Mouse (Mus musculus): ENCODE measurements at regions not wholly inside any gene's neighbourhood (a gene's known extent, or its start where the extent isn't known, plus 50 kb on each side); places are given as distances from the start of the nearest gene placed in this dataset.

DNA sequence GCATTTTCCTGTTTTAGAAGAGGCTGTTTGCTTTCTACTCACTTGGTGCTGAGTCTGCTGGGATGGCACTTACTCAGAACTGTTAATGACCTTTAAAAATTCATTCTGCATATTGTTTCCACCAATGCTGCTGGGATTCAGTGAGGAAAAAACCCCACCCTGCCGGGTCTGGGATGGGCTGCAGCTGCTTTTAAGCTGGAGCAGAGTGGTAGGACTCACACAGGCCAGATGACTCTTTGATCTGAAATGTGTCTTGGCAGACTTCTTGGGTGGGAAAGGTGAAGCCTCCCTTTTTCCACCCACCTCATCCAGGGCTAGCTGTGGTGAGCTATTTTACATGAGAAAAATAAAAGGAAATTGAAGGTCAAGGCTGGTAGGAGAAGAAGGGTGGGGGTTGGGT is 56.4 kb upstream of the Ddhd1 start:
- no peak for DNase-seq (ENCODE audit: low spot score in 2 of 2)

GRCm38 (mm10) chr14:45714786-45715185 is 56.8 kb upstream of the Ddhd1 start:
- no peak for DNase-seq (ENCODE audit: low spot score in 2 of 2)

DNA sequence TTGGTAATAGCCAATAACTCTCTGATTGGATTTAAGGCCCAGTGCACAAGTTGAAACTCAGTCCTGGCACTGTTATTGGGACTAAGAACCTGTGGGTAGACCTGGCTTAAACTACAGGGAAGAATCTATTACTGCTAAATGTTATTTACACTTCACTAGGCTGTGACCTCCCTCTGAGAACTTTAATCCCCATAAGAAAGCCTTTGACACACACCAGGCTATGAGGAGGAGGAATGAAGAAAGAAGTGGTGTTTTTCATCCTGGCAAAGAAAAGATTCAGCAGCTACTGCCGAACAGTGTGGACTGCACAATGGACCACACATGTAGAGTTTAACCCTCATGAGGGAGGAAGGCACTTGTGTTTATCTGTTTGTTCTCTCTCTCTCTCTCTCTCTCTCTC is 58.2 kb upstream of the Ddhd1 start:
- DNase-seq (ENCODE audit: low spot score in 2 of 2): no peak

DNA sequence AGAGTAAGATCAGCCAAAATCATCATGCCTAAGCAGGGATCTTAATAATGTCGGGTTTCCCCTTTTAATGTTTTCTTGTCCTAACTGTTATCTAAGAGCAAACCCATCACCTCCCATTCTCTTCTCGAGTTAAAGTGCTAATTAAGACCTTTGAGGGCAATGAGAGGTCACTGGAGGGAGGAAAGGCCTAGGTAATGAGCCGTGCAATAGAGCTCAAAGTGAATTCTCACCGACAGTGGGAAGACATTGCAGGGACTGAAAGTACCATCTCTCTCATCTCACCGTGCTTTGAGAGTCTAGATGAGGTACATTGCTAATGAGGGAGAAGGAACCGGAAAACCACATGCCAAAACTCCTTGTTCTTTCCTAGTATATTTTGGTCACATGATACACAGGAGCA is 64.9 kb upstream of the Ddhd1 start:
- no peak for DNase-seq (ENCODE audit: low spot score in 2 of 2)

GRCm38 (mm10) chr14:45724341-45724740 is 66.4 kb upstream of the Ddhd1 start:
- DNase-seq (ENCODE audit: low spot score in 2 of 2): no peak

DNA sequence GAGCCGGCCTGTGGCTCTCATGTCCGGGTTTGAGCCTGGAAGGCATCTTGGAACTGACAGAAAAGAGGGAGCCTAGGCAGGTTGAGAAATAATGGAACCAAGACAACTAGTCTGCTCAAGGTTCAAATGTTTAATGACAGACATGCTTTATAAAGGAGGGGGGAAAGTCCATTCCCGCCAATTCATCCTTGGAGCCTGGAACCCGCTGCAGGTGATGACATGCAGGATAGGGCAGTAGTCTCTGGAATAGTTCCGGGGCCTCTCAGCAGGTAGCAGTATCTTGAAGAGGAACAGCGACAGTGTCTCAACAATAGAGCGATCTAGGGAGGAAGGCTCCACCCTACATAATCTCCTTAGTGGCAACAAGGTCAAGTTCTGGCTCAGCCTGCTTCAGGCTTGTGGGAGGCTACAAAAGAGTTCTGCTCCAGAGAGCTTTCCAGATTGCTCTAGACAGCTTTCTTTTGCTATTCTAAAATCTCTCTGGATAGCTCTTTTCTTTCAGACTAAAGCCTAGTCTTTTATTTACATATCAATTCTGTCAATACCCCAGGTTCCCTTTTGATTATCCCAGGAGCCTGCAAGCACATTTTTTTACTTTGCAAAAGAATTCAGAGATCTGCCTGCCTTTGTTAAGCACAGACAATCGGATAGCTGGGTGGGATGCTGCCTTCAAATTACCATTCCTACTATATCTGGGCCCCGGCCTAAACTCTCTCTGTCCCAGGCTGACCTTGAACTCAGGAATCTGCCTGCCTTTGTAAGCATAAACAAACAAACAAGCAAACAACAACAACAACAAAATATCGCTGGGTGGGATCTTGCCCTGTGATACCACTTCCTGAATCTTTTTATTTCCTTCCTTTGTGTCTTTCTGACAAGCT is 76.8 kb upstream of the Ddhd1 start:
- no peak for DNase-seq (ENCODE audit: low spot score in 2 of 2)

DNA sequence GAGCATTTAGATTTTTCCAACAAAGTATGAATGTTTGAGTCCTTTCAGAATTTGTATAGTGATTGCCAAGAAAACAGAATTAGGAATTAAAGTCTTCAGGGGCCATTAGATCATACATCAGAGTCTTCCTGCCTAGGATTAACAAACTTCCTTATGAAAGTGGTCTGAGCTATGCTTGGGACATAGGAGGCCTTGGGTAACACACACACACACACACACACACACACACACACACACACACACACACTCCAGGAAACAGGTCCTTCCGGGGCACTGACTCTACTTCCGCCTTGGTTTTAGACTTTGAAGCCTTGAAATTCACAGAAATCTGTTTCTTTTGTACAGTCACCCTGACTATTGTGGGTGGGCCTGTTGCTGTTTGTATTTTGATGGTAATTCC is 80.0 kb upstream of the Ddhd1 start:
- DNase-seq (ENCODE audit: low spot score in 2 of 2): no peak

DNA sequence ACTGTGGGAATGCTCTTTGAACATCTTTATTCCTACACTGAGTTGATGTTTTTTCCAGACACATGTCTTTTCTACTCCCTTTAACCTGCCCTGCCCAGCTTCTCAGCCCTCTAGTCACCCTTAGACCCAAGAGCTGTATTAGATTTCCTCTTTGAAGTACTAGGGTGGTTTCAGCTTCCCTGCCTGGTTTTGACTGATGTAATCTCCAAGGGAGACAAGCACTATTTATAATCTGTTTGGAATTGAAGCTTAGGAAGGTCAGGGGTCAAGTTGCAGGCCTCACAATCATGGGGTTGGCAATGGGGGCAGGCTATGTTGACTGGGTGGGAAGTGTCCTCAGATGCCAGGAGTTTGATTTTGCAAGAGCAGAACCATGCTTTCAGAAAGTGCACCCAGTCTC is 81.7 kb upstream of the Ddhd1 start:
- DNase-seq (ENCODE audit: low spot score in 2 of 2): no peak

DNA sequence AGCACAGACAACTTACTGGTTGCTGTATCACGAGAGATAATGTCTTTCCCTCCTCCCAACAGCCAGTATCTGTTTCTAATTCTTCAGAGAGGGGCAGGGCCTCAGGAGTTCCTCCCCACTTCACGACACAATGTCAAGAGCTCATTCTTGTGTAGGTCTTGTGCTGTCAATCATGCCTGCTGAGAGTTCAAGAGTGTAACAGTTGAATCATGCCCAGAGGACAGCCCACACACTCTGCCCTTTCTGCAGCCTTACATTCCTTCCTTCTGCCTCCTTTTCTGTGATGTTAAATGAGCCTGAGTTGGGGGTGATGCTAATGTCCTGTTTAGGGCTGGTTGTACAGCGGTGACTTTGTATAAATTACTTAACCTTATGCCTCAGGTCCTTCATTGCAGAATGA is 82.7 kb upstream of the Ddhd1 start:
- DNase-seq (ENCODE audit: low spot score in 2 of 2): no peak

- DNase-seq (ENCODE audit: low spot score in 2 of 2): no peak
Measured at GRCm38 (mm10) chr14:45746176-45746575, 88.2 kb upstream of the Ddhd1 start.

DNA sequence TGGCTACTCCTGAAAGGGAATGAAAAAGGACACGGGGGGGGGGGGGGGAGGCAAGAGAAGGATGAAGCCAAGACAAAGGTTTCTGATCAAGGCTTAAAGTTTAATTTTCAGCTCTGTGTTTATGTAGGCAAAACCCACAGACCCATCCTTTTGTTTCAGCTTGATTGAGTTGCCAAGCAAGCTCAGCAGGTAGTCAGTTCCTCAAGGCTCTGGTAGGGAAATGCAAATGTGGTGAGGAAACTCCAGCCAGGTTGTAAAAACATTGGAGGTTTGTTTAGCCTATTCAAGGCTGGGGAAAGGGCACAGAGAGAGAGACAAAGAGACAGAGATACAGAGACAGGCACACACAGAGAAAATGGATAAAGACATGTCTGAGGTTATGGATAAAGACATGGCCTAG is 99.4 kb upstream of the Ddhd1 start:
- DNase-seq (ENCODE audit: low spot score in 2 of 2): no peak

- DNase-seq (ENCODE audit: low spot score in 2 of 2): no peak
Measured at GRCm38 (mm10) chr14:45760890-45761680, 103.1 kb upstream of the Ddhd1 start.

DNA sequence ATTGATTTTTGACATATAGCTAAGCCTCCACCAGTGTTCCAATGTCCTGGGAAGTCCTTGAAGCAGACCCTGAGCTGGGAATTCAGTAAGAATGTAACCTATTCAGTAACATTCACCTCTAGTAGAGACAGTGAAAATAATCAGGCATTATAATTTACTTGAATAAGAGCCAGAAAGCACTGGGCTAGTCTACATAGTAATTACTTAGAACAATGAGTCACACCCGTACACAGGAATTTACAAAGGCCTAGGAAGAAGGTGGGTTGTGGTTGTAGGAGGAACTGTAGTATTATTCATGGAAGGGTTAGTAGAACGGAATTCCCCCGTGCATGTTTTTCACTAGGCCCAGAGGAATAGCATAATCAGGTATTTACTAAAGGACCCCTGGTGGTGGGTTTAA is 106.3 kb upstream of the Ddhd1 start:
- no peak for DNase-seq (ENCODE audit: low spot score in 2 of 2)

DNA sequence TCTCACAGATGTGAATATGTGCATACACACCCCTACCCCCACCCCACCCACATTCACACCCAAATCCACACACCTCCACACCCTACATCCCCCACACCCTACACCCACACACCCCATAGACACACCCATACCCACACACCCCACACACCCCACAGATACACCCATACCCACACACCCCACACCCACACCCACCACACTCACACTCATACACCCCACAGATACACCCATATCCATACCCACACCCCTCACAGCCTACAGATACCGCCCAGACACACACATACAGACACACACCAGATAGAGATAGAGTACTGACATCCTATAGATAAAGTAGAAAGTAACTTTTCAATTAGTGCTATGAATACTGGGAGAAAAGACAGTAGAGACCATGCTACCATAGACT is 108.6 kb upstream of the Ddhd1 start:
- no peak for DNase-seq (ENCODE audit: low spot score in 2 of 2)

GRCm38 (mm10) chr14:45772665-45773277 is 114.8 kb upstream of the Ddhd1 start:
- DNase-seq (ENCODE audit: low spot score in 2 of 2): peak; percentile 45 to 74

GRCm38 (mm10) chr14:45773326-45773725 is 115.4 kb upstream of the Ddhd1 start:
- no peak for DNase-seq (ENCODE audit: low spot score in 2 of 2)

DNA sequence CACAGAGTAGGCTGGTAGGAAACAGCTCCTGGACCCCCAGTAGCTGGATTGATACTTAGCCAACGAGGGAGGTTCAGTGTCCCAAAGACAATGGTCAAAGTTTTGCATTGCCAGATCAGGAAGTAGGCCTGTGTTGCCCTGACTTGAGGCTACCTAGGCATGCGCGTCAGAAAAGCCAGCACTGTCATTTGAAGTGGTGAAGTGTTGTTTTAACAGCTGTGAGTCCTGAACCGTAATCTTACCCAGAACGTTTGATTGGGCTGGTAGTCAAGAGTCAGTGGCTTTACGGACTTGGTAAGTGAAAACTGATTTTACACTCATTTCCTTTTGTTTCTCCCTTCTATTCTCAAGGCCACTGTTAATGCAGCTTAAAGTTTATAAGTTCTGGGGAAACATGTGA is 123.9 kb upstream of the Ddhd1 start:
- DNase-seq (ENCODE audit: low spot score in 2 of 2): no peak

- DNase-seq (ENCODE audit: low spot score in 2 of 2): no peak
Measured at GRCm38 (mm10) chr14:45794980-45795379, 137.0 kb upstream of the Ddhd1 start.

- no peak for DNase-seq (ENCODE audit: low spot score in 2 of 2)
Measured at GRCm38 (mm10) chr14:45796665-45797319, 138.8 kb upstream of the Ddhd1 start.

DNA sequence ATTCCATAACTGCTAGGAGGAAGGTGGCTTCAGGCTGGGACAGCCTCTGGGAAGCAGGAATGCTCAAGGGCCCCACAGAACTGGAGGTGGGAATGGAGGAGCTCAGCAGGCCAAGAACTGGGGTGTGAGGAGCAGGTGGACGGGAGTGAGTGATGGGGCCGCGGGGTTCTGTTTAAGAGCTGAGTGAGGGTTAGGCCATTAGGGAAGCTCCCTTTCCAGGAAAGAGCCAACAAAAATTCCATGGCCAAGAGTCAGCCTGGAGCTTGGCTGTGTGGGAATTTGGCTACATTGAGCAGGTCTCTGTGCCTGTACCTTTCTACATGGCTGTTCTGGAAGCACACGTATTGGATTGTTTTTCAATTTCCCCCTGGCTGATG is 139.4 kb upstream of the Ddhd1 start:
- DNase-seq (ENCODE audit: low spot score in 2 of 2): no peak

DNA sequence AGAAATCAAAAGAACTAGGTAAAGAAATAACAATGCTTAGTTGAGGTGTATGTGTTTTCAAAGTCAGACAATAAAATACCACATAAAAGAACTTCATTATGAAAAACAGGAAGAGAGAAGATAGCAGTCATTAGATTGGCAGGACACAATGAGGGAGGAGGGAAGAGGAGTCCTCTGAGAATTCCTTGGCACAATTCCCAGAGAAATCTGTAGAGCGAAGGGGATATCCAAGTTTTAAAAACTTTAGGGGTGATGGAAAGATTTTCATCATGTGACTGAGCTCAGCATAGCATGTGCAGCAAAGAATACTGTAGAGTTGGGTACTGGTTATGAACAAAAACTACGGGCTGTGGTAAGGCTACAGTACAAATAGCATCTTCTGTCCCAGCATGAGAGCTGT is 141.3 kb upstream of the Ddhd1 start:
- DNase-seq (ENCODE audit: low spot score in 2 of 2): no peak

- DNase-seq (ENCODE audit: low spot score in 2 of 2): no peak
Measured at GRCm38 (mm10) chr14:45805950-45806349, 148.0 kb upstream of the Ddhd1 start.

Measured in urinary bladder, postnatal 4 days (tissue).